Mouse (Mus musculus): Measurements from ENCODE around the gene Gm26965.
"Not testable (repeated sequence)": the region's sequence is repeated elsewhere in the genome, so short reads cannot be mapped to it uniquely, and the experiment has no call there.

The Gm26965 gene

DNA sequence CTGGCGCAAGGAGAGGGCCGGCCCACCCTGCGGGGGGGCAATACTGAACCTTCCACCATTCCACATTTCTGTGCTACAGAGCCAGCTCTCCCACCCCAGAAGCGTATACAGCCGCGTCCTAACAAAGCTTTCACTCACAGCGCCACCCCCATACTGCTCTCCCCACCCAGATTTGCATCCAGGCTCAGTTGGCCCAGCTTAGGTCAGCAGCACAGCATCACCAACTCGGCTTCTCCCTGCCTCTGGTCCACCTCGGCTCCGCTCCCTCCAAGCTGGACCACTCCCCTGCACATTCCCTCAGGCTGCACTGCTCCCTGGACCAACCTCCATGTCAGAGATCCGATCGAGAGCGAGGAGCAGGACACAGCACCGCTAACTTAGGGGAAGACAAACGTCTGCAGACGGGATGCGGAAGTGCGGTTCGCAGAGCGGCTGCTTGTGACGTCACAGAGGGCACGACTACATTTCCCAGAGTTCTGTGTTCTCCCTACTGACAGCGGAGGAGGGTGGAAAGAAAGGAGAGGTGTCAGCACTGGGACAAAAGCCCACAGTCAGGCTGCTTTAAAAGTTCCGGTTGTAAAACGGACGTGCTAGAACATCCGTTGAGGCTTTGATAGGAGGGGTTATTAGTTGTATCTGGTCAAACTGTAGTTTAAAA, at the start of gene Gm26965, which contains the start of gene Zfp87:
Gm26965 (minus strand) TSS at position 399 of the 658 bp plus-strand sequence.
Zfp87 (minus strand) TSS at position 425 of the 658 bp plus-strand sequence.
- DNase-seq (ENCODE audit: low read depth, low spot score): peak; percentile 86

DNA sequence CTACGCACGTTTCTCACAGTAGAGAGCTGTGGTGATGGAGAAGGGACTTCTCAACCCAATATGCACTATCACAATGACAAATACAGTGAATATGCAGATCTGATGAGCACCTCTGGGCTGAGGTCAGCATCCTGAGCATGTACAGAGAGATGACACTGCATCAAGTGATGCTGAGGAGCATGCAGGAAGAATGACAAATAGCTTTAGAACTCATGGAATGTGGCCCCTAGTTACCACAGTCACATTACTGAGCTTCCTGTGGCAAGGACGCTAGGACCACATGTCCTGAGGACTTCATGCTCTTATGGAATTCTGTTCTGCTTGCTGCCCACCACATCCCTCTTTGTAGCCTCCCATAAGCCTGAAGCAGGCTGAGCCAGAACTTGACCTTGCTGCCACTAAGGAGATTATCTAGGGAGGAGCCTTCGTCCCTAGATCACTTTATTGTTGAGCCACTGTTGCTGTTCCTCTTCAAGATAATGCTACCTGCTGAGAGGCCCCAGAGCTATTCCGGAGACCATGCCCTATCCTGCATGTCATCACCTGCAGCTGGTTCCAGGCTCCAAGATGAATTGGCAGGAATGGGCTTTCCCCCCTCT, 46.7 kb upstream of the Gm26965 start:
- no peak for DNase-seq (ENCODE audit: low read depth, low spot score)

DNA sequence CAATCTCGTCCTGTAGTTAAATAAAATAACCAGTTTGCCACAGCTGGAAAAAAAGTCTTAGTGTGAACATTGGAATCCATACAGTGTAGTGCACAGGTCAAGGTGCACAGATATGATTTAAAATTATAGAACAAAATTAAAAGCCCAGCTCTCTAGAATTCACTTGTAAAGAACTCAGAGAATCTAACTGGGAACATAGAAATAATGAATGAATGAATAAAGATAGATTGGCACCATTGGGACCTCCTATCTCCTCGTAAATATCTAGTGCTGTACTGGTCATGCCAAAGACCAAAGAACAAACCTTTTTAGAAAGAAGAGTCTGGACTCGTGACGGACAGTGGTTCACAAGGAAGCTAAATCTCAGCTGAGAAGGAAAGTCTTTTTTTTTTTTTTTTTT, 27.8 kb upstream of the Gm26965 start, which contains the start of gene Zfp748:
Zfp748 (minus strand) TSS at position 101 of the 400 bp plus-strand sequence.
- DNase-seq (ENCODE audit: low read depth, low spot score): no peak

DNA sequence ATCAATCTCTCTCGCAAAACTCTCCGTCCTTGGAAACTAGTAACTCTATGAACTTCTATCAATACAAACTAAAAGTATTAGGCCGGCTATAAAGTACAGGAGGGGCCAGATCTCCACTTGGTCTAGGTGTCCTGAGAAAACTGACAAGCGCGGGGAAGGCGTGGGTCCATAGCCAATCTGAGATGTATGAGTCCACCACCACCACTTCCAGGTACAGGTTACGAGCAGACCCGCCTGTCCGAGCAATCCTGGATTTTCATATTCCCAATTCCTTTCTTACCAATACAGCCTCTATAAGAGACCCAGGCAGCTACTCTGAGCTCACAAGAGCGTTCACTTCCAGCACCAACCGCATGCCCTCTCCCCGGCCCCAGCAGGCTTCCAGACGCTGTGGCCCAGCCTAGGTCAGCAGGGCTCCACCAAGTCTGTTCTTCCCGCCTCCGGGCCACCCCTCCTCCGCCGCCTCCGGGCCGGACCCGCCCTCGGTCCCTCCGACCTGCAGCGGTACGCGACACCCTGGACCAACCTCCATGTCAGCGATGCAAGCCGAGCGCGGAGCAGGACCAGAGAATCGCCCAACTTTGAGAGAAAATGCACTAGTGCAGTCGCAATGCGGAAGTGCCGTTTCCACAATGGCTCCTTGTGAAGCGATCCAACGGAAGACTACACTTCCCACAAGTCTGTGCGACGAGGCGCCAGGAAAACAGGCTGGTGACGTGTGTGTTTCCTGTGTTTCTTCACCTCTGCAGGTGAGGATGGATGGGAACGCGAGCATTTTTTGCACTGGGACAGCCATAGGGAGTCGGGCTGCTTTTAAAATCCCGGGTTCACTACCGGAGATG, 26.8 kb upstream of the Gm26965 start:
- DNase-seq (ENCODE audit: low read depth, low spot score): peak; percentile 82

DNA sequence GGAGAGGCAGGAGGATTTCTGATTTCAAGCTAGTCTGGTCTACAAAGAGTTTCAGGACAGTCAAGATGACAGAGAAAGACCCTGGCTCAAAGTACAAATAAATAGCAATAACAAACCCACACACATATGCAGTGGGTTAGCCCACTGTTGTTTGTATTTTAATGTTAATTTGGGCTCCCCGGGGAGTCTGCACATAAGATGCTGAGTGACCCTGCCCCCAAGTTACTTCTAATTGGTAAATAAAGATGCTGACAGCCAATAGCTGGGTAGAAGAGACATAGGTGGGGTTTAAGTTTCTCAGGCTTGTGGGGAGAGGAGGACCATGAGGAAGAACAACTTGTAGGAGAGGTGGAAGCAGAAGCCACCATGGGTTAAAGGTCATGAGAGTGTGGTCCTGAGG, 20.0 kb upstream of the Gm26965 start:
- DNase-seq (ENCODE audit: low read depth, low spot score): no peak

DNA sequence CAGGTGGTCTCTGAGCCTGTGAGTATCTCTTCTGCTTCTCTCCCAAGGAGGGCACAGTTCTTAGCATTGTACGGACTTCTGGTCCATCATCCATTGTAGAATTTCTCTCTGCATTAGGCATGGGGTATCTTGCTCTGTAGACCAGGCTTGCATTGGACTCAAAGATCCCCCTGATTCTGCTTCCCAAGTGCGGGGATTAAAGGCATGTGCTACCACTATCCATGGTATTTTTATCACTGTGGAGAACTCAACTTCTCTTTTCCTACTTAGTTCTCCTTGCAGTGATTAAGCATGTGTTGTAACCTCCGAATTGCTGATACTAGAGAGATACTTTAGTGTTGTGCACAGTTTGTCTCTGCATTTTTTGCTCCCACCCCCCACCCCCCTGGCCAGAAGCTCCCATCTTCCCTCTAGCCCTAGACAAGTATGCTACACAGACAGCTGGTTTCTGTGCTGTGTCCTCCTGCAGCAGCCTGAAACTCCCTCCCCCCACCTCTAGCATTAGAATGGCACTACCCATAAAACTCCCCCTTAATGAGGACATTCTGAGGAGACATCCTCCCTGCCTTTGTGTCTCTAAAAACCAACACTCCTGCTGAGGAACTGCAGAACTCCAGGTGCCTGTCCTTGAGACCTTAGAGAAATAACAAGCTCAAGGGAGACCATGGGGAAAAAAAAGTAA, 1.2 kb upstream of the Gm26965 start:
- DNase-seq (ENCODE audit: low read depth, low spot score): no peak

DNA sequence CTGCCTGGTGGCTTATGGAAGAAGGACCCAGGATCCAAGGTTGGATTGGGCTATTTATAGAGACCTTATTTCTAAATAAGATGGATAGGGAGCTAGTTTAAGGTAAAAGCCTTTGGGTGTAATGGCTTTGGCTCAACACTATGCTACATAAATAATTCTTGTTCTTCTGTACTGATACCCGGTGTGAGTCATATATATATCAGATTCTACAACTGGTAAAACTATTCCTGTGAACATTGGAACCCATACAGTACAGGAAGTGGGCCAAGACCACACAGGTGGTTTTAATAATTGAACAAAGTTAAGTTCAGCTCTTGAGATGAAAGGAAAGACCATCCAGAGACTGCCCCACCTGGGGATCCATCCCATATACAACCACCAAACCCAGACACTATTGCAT, 25.0 kb downstream of the Gm26965 start:
- no peak for DNase-seq (ENCODE audit: low read depth, low spot score)

DNA sequence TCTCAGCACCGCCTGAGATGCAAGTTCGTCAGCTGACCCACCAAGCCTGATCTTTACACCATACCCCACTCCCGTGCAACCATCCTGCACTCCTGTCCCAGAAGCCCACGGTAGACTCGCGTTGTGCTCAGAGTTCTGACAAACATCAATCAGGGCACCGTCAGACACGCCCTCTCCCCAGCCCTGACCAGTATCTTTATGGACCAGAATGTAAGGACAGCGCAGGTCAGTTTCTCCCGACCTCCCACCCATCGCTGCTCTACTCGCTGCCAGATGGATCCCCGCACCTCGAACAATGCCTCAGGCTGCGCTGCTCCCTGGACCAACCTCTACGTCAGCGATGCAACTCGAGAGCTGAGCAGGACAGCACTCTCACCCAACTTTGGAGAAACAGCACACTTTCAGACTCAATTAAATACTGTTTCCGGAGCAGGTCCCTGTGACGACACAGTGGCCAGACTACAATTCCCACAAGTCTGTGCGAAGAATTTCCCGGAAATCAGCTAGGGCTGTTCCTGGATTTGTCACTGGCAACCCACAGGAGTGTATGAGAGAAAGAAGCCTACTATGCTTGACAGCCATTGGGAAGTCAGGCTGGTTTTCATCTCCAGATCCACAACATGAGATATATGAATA, 25.7 kb downstream of the Gm26965 start, which contains the start of gene Zfp58:
Zfp58 (minus strand) TSS at position 472 of the 636 bp plus-strand sequence.
- peak; percentile 83 for DNase-seq (ENCODE audit: low read depth, low spot score)

DNA sequence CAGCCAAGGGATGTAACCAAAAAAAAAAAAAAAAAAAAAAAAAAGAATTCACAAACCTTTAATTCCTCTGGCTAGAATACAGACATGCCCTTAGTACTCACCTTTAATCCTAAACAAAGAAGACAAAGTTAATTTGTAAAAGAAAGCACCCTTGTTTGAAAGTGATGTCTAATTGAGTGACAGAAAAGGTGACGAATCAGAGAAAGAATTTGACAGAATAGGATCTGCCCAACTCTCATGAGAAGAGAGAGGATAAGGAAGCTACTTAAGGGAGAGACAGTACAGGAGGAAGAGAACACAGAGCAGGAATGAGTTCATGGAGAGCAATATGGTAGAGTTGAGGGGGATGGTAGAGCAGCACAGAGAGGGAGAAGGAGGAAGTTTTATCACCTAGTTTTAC, 30.3 kb downstream of the Gm26965 start:
- DNase-seq (ENCODE audit: low read depth, low spot score): no peak

DNA sequence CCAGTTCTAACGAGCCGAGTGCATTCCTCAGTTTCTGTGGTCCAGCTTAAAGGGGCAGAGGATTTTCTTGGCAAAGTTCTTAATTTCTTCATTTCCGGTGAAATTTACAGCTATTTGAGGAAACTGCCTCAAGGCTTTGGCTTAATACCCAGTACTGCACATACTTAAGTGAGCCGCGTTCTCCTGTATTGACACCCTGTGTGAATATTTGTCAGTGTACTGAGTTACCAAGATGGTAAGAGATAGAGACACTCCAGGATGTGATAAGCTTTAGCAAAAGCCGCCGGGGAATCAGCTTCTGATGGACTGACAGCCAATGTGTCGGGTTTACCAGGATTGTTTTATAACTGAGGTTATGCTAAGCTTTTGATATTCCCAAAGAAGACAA, 41.5 kb downstream of the Gm26965 start:
- DNase-seq (ENCODE audit: low read depth, low spot score): no peak

DNA sequence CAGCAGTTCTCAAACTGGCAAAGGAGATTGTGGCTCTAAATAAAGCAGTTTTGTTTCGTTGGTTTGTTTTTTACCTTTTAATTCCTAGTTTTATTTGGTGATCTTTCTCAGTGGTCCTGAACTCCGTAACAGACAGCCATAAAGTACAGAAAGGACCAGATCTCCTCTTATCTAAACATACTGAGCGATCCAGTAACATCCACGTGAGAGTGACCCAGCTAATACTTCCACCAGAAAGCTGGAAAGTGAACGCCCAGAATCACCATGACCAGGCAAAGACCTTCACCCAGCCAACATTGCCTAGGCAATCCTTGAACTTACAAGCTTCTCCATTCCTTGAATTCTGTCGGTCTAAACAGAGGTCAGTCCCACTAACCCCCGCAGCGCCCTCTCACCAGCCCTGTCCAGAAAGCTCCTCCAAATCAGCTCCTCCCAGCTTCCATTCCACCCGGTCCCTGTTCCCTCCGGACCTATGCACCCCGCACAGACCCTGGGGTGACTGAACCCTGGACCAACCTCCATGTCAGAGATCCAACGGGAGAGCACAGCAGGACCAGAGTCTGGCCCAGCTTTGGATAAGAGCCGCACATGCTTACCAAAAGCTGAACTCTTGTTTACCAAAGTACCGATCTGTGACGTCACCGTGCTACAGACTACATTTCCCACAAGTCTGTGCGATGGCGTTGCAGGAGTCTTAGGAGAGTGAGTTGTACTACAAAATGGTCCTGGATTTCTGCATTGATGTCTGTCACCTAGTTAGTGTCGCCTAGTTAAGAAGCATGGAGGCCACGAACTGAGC, 42.1 kb downstream of the Gm26965 start, which contains the start of gene Zfp874b:
Zfp874b (minus strand) TSS at position 634 of the 799 bp plus-strand sequence.
- peak; percentile 81 for DNase-seq (ENCODE audit: low read depth, low spot score)

DNA sequence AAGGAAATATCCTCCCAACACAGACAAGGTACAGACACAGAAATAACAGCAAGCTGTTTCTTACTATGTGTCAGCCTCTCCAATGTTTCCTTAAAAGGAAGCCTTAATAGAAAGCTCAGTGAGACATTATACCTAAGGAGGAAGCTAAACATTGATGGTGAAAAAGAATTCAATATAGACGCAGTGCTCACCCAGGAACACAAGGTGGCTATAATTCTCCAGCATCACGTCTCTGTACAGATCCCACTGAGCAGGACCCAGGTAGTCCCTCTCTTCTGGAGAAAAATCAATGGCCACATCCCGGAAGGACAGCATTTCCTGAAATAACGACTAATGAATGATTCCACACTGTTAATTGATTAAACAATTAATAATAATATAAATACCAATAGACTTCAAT, 44.4 kb downstream of the Gm26965 start:
- no peak for DNase-seq (ENCODE audit: low read depth, low spot score)

DNA sequence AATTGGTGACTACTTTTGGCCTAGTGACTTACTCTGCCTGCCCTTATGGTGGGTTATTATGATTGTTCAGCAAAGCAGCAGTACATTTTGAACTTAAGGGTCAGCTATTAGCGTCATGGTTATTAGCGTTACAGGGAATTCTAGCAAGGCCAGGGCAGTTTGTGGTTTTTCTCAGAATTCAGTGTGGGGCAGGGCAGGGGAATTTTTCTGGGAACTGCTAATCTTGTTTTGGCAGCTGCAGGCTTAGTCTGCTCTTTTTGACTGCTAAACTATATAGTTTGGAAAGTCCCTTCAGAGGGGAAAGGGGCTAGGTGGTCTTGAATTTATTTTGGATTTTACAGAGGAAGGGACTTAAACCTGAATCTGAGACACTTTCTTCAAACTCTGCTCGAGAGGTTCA, 56.7 kb downstream of the Gm26965 start:
- DNase-seq (ENCODE audit: low read depth, low spot score): no peak

DNA sequence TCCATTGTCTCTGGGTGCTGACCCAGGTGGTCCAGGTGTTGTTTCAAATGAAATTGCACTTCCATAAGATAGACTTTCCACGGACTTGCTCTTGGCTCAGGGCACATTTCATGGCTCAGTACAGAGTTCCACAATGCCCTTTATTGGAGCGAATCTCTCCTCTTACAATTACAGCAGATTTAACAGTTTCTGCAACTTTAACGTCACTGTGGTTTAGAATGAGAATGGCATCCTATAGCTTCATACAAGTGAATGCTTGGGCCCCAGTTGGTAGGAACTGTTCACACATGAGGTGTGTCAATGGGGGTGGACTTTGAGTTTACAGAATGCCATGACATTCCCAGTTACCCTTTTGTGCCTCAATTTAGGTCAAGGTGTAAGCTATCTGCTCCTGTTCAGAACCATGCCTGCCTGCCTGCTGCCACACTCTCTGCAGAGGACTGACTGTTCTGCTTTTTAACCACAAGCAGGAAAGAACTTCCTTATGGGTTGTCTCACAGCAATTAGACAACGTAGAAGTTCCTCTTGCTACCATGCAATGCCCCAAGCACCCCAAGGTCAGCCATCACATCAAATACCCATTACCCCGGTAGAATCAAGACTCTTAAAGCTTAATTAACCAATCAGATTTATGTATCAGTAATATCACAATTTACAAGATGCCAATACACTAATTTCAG, 62.3 kb downstream of the Gm26965 start:
- not testable (repeated sequence) for DNase-seq (ENCODE audit: low read depth, low spot score)

DNA sequence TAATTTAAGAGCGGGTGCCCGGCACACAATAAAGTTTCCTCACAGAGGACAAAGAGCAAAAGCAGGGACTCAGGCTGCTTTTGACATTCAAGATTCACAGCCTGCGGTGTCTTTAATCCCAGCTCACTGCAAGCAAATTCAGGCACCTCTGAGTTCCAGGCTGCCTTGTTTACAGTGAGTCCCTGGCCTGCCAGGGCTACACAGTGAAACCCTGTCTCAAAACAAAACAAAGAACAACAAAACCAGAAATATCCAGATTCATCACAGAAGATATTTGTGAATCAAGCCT, 74.0 kb downstream of the Gm26965 start:
- DNase-seq (ENCODE audit: low read depth, low spot score): no peak

DNA sequence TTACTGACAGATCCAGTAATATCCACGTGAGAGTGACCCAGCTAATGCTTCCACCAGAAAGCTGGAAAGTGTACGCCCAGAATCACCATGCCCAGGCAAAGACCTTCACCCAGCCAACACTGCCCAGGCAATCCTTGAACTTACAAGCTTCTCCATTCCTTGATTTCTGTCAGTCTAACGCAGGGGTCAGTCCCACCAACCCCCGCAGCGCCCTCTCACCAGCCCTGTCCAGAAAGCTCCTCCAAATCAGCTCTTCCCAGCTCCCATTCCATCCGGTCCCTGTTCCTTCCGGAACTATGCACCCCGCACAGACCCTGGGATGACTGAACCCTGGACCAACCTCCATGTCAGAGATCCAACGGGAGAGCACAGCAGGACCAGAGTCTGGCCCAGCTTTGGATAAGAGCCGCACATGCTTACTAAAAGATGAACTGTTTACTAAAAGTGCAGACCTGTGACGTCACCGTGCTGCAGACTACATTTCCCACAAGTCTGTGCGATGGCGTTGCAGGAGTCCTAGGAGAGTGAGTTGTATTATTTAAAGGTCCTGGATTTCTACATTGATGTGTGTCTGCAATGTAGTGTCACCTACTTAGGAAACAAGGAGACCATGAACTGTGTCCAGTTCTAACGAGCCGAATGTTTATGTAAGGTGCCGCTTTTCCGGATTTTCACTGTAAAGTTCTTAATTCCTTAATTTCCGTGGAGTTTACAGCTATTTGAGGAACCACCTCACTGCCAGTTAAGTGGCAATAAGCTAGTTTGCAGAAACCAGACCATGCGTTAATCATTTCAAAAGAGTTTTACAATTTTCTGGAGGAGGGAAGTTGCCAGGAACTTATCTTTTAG, 74.6 kb downstream of the Gm26965 start, which contains the start of gene Zfp874a:
Zfp874a (minus strand) TSS at position 453 of the 849 bp plus-strand sequence.
- DNase-seq (ENCODE audit: low read depth, low spot score): peak; percentile 72

All from brain, embryonic 18.5 days (tissue).